Mouse (Mus musculus) CD8-positive naive resting alpha-beta T cell, adult 2 months (primary cell): ENCODE data around the gene Axdnd1.
"Not testable (repeated sequence)": the region's sequence is repeated elsewhere in the genome, so short reads cannot be mapped to it uniquely, and the experiment has no call there.

Experiments
- DNase-seq, 2 experiments: peaks; one replicate each; pipeline ENCODE4 v3.0.0; 2022; ENCODE audit warnings: low read depth in 2 of 2, low spot score in 2 of 2

The Axdnd1 gene

GRCm38 (mm10) chr1:156437016-156437708 is 16.2 kb upstream of the Axdnd1 start:
- no peak for DNase-seq

- DNase-seq = no peak
Observed at GRCm38 (mm10) chr1:156433497-156433896, 12.5 kb upstream of the Axdnd1 start.

- DNase-seq = no peak
Observed at GRCm38 (mm10) chr1:156432498-156432897, 11.5 kb upstream of the Axdnd1 start.

- DNase-seq = no peak
Observed at GRCm38 (mm10) chr1:156428434-156428833, 7.5 kb upstream of the Axdnd1 start.

- DNase-seq = no peak
Observed at GRCm38 (mm10) chr1:156425746-156426145, 4.8 kb upstream of the Axdnd1 start.

- DNase-seq = no peak
Observed at GRCm38 (mm10) chr1:156424054-156424453, 3.1 kb upstream of the Axdnd1 start.

DNA sequence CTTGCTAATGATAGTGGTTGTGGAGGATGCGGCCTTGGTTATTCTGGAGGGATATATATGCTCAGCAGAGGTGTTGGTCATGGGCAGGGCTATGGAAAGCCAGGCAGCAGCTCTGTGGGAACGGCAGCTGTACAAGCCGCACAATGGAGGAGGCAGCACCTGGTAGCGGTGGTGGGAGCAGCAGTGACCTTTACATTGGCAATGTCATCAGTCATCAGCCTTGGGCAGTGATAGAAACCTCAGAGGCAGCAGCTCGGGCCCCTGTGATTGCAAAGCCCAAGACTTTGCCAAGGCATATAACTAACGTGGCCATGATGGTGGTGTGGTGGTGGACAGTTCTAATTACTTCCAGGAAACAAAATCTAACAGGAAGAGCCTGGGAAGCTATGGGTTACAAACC is 2.5 kb upstream of the Axdnd1 start:
- DNase-seq = no peak

DNA sequence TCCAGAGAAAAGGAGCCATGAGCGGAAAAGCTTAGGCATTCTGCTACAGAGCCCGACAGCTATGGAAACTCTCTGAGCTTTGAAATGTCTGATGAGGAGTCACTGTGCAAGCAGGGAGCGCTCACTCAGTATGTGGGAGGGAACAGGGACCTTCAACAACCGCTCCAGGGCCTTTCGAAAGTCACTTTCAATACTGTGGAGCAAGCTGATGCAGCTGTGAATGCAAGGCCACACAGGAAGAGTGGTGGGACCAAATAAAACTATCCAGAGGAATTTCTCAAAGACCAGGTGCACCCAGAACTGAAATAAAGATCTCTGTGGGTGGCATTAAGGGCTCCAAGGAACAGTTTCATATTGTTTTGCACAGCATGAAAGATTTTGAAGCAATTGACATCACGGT is 1.9 kb upstream of the Axdnd1 start:
- no peak for DNase-seq

DNA sequence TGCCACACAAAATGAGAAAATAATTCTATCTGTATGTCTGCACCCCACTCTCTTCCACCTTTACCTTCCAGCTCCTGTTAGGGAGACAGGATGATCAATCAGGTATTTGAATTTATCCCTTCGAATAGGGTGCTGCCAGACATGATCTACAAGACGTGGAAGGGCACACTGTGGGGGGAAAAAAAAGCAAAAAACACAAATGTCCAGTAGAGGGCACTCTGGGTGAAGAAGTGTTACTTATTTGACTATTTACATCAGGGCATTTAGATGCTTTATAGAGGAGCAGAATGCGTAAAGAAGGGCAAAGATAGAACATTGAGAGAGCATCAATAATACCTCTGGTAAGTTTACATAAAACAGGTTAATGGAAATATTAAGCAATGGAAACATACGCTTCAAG is 2.8 kb downstream of the Axdnd1 start:
- DNase-seq = peak; percentile 51 to 71

DNA sequence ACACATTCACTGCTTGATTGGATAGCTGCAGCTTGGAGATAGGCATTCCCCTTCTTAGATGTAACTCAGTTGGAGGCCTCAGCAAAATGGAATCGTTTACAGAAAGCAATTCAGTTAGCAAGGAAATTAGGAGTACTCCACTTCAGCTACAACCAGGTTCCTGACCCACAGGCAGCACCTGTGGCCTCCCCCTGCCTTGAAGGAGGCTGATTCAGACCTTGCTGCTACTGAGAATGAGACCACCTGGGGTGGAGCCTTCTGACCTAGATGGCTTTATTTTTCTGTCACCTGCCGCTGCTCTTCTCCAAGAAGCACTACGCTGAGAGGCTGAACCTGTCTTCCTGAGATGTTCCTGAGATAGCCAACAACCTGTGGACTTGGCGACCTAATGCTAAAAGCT is 12.4 kb downstream of the Axdnd1 start:
- DNase-seq = peak in 1 of 2 experiments; percentile 2

DNA sequence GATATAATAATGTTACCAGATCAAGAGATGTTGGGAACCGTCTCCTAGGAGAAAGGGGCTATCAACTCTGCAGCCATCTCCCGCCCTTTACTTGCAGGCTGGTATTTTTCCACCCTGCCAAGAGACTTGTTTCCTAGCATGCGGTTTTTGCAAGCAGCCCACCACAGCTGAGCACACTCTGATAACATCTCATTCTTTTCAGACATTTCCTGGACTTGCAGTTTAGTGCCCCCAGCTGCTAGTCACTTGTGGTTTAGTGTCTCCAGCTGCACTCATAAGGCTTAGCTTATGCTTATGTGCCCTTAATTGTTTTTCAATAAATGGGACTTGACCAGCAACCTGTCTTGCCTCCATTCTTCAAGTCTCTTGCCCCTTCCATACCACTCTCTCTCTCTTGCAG is 13.0 kb downstream of the Axdnd1 start:
- peak in 1 of 2 experiments; percentile 28 for DNase-seq

GRCm38 (mm10) chr1:156403251-156403650 is 17.7 kb downstream of the Axdnd1 start:
- DNase-seq = no peak

DNA sequence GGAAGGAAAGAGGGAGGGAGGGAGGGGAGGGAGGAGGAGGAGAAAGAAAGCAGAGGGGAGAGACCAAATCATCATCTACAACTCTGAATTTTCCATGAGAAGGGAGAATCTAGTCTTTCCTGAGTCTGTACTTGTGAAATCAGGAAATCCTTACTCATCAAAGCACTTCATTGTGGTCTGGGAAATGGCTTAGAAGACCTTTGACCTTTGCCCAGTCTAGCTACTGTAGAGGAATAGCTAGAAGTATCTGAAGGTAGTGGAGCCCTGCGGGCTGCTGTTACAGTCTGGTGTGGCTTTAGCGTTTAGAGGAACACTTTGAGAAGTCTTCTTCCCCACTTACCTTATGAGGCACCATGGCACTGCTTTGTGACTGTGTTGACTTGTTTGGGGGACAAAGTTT is 18.5 kb downstream of the Axdnd1 start:
- DNase-seq = no peak

- DNase-seq = not testable (repeated sequence)
Observed at GRCm38 (mm10) chr1:156400159-156400558, 20.8 kb downstream of the Axdnd1 start.

DNA sequence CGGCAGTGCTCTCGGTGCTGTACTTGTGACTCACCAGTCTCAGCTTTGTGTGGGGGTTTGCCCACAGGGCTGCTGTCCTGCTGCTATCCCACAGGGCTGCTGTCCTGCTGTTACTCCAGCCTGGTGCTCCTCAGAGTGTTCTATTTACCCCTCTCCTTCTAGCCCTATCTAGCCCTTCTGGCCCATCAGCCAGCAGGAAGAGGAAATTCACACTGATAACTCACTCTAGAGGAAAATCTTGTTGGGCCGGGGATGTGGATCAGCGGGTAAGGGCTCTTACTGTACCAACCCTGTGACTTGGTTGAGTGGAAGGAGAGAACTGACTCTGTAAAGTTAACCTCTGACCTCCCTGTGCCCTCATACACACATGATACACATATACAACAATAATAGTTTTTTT is 27.8 kb downstream of the Axdnd1 start:
- DNase-seq = no peak

- DNase-seq = no peak
Observed at GRCm38 (mm10) chr1:156386880-156387279, 34.1 kb downstream of the Axdnd1 start.

DNA sequence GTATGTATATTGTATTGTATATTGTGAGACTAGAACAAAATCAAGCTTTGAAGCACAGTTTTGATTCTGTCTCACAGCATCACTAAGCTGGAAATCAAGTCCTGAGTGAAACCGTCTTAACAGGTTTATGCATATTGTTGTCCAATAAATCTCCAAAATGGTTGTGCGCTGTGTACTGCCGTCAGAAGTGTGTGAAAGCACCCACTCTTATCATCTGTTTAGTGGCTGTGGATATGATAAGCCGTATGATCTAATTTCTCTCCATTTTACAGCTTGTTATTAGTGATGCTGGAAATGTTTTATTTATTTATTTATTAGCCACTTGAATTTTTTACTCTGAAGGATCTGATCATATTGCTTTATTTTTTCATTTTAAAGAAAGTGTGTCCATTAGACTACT is 34.7 kb downstream of the Axdnd1 start:
- no peak for DNase-seq

DNA sequence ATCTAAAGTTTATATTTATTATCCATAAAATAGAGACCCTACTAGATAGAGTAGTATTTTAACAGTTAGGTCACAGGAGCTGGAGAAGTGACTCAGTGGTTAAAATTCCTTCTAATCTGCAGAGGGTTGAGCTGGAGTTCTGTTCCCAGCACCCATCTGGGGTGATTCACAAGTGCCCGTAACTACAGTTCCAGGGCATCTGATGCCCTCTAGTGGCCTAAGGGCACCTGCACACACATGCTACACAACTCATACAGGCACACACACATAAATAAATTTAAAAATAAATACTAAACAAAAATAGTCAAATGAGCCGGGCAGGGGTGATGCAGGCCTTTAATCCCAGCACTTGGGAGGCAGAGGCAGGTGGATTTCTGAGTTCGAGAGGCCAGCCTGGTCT is 39.7 kb downstream of the Axdnd1 start:
- DNase-seq = no peak

- no peak for DNase-seq
Observed at GRCm38 (mm10) chr1:156365740-156366139, 55.2 kb downstream of the Axdnd1 start, which contains the start of gene Gm2000. TSS of gene Gm2000 (plus strand) at chr1:156366040.

DNA sequence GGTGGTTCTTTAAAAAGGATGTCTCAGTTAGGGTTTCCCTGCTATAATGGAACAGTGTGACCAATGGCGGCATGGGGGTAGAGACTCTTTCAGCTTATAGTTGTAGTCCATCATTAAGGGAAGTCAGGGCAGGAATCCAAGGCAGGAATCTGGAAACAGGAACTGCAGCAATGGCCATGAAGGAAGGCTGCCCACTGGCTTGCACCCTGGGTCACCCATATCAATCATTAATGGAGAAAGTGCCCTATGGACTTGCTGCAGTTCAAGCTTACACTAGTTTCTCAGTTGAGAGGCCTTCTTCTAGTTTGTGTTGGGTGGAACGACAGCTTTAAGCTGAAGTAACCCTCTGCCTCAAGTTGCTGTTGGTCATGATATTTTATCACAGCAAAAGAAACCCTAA is 68.5 kb downstream of the Axdnd1 start:
- DNase-seq = no peak

DNA sequence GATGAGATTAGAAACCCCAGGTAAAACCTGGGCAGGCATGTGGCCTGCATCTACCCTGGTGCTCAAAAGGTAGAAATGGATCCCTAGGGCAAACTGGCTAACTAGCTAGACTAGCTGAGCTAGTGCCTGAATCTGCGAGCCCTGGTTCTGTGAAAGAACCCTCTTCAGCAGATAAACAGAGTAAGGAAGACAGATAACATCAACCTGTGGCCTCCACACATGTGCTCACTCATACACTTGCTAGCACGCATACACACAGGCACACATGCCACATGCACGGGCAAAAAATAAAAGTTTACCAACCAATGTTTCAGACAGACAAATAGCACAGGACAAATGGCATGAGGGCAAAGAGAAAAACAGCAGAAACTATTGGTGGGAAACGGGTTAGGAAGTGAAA is 70.5 kb downstream of the Axdnd1 start:
- DNase-seq = no peak

- no peak for DNase-seq
Observed at GRCm38 (mm10) chr1:156349031-156349430, 71.9 kb downstream of the Axdnd1 start.

DNA sequence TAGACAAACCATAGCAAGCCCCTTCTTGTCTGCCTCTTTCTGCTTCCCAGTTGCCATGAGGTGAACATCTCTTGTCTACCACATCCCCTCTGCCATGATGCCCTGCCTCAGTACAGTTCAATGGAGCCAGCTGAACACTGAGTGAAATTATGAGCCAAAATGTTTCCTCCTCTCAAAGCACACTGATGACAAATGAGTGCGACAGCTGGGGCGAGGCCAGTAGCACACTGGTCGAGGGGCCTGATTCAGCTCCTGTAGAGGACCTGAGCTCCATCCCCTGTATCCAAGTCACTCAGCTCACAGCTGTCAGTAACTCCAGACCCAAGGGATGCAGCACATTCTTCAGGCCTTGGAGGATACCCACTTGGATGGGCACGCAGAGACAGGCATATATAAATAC is 75.3 kb downstream of the Axdnd1 start:
- DNase-seq = no peak
